Mouse (Mus musculus) heart, embryonic 13.5 days (tissue): ENCODE data around the gene Parp9. TPM values are rescaled to one million over a fixed set of nuclear protein-coding genes. Genes with fewer than 3 reads are reported as not detected.

Source experiments
- ATAC-seq: fragments of 200-750 bp; cut with Nextera tagmentation; 2 replicates; pipeline ENCODE4 v1.8.0; 2017; ENCODE audit warnings: moderate TSS enrichment; ENCODE audit not compliant: insufficient number of reproducible peaks, low FRiP score, low TSS enrichment; ENCODE audit errors: extremely low read depth
- H3K27ac ChIP-seq: fragments of 300-500 bp; sonication (generic); replicated peaks from 2 replicates; pipeline ENCODE4 v1.5.1; 2015; ENCODE audit warnings: moderate library complexity, mild to moderate bottlenecking, inconsistent platforms
- H3K27me3 ChIP-seq: fragments of 300-500 bp; sonication (generic); replicated peaks from 2 replicates; pipeline ENCODE4 v1.6.1; 2015; ENCODE audit warnings: mild to moderate bottlenecking, inconsistent platforms
- H3K36me3 ChIP-seq: fragments of 300-500 bp; sonication (generic); 2 replicates; pipeline ENCODE4 v1.6.1; 2015; ENCODE audit warnings: mild to moderate bottlenecking, inconsistent platforms
- H3K4me1 ChIP-seq: fragments of 300-500 bp; sonication (generic); 2 replicates; pipeline ENCODE4 v1.6.1; 2015; ENCODE audit warnings: inconsistent platforms
- H3K4me2 ChIP-seq: fragments of 300-500 bp; sonication (generic); 2 replicates; pipeline ENCODE4 v1.6.1; 2015; ENCODE audit warnings: inconsistent platforms, mild to moderate bottlenecking, moderate library complexity
- H3K4me3 ChIP-seq: fragments of 300-500 bp; sonication (generic); 2 replicates; pipeline ENCODE4 v1.5.1; 2015; ENCODE audit warnings: moderate library complexity, mild to moderate bottlenecking, inconsistent platforms
- H3K9ac ChIP-seq: fragments of 300-500 bp; sonication (generic); 2 replicates; pipeline ENCODE4 v1.6.1; 2015; ENCODE audit warnings: inconsistent platforms, mild to moderate bottlenecking, moderate library complexity
- H3K9me3 ChIP-seq: fragments of 300-500 bp; sonication (generic); 2 replicates; pipeline ENCODE4 v1.6.1; 2016; ENCODE audit warnings: inconsistent platforms
- WGBS: fragments of 180-500 bp; shearing (Covaris S2); methylation state at CpG from one replicate; pipeline ENCODE4 v1.1.7; 2015; ENCODE audit warnings: mixed read lengths; 5-methylcytosine and 5-hydroxymethylcytosine counted together
- polyA plus RNA-seq: library from polyadenylated mRNA; unstranded; fragments of >200 nt; fragmentation: Nextera tagmentation; extraction: Ambion mirVana; gene quantifications from 2 replicates; pipeline ENCODE4 v1.2.1, GENCODE M21; 2015

Gene Parp9
- polyA plus RNA-seq, 1 experiment from 2014 or later: 6.9 TPM

- 73% methylated on average over 7 of the region's 7 CpGs for WGBS
- ATAC-seq: no peak
- no peaks in the 10 kb centered on the region for H3K36me3 ChIP-seq
- peaks cover 13% of the 10 kb centered on the region; the same call in 1 of the 2 replicates for H3K4me1 ChIP-seq
- 0 out of 2 replicates have a peak, but pooled peaks cover 4% of the 10 kb centered on the region for H3K9me3 ChIP-seq
- H3K27ac ChIP-seq: no peak overlapping the region
- H3K4me3 ChIP-seq: no peak overlapping the region
- H3K9ac ChIP-seq: no peak overlapping the region
- no peaks in the 10 kb centered on the region for H3K27me3 ChIP-seq
- no peak overlapping the region for H3K4me2 ChIP-seq
These were observed 31.4 kb upstream of the Parp9 start for GRCm38 (mm10) chr16:35906887-35907286.

- Histone ChIP-seq H3K9me3 (0 out of 2 replicates have a peak, but pooled peaks cover 4% of the 10 kb centered on the region), H3K4me2 (no peak overlapping the region), H3K4me1 (peaks cover 13% of the 10 kb centered on the region; the same call in 1 of the 2 replicates), H3K4me3 (no peak overlapping the region), H3K9ac (no peak overlapping the region), H3K27me3 (no peaks in the 10 kb centered on the region), H3K36me3 (no peaks in the 10 kb centered on the region), H3K27ac (peak overlapping the region; percentile 29; the same call in 1 of the 2 replicates)
- ATAC-seq: no peak
- WGBS: 50% methylated on average over 4 of the region's 4 CpGs
These were observed 30.7 kb upstream of the Parp9 start for GRCm38 (mm10) chr16:35907432-35908201.

DNA sequence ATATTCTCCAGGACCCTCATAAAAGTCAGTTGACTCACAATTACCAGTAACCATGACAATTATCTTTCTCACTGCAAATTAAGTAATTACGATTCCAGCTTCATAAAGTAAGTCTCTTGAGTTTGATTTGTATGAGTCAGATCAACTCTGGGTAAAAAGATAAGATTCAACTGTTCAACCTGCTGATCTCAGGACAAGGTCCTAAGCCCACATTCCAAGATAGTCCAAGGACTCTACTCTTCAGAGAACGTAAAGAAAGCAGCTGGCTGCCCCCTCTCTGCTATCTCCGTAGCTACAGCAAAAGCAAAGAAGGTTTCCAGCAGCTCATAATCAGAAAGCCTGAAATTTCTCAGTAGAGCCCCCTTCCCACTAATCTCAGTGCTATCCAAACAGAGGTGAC lies 26.8 kb upstream of the Parp9 start:
- WGBS: 36% methylated on average over 3 of the region's 3 CpGs
- Histone ChIP-seq H3K27me3 (no peaks in the 10 kb centered on the region), H3K9ac (no peak overlapping the region), H3K4me2 (no peak overlapping the region), H3K4me1 (peaks cover 22% of the 10 kb centered on the region), H3K36me3 (no peaks in the 10 kb centered on the region), H3K4me3 (no peak overlapping the region), H3K9me3 (0 out of 2 replicates have a peak, but pooled peaks cover 4% of the 10 kb centered on the region), H3K27ac (no peak overlapping the region)
- ATAC-seq: no peak

DNA sequence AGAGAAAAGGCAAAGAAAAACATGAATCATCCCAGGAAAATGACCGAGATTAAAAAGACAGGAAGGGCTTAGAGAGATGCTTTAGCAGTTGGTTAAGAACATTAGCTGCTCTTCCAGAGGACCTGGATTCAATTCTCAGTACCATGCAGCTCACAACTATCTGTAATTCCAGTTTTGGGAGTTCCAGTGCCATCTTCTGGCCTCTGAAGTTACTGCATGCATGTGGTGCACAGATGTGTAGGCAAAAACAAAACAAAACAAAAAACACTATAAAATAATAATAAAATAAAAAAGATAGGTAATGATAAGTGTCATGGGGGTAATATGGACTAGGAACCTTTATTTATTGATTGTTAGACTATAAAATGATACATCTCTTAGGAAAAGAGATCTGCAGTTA lies 24.7 kb upstream of the Parp9 start:
- WGBS: 63% methylated on average over 1 of the region's 1 CpGs
- H3K9me3 ChIP-seq: 0 out of 2 replicates have a peak, but pooled peaks cover 4% of the 10 kb centered on the region
- no peak overlapping the region for H3K27ac ChIP-seq
- H3K4me1 ChIP-seq: peaks cover 15% of the 10 kb centered on the region
- no peak overlapping the region for H3K9ac ChIP-seq
- ATAC-seq: no peak
- no peaks in the 10 kb centered on the region for H3K36me3 ChIP-seq
- no peak overlapping the region for H3K4me2 ChIP-seq
- H3K27me3 ChIP-seq: no peaks in the 10 kb centered on the region
- no peak overlapping the region for H3K4me3 ChIP-seq

DNA sequence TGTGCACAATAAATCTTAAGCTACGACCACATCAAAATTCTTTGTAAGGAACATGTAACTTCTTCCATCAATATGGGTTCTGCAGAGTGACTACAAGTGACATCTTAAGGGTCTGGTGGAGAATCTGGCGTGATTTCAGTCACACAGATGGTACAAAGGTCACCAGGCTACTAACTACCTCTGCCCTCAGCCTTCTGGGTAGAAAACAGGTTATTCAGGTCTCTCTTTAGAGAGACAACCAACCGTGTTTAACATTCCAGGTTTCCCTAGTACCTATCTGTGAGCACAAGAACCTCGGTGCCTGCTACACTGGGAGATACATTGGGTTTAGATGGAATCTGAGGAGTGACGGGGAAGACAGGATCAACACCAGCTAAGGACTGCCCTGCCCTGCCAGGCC lies 24.0 kb upstream of the Parp9 start:
- Histone ChIP-seq H3K4me3 (no peak overlapping the region), H3K9me3 (0 out of 2 replicates have a peak, but pooled peaks cover 4% of the 10 kb centered on the region), H3K4me1 (peaks cover 15% of the 10 kb centered on the region), H3K36me3 (no peaks in the 10 kb centered on the region), H3K27me3 (no peaks in the 10 kb centered on the region), H3K27ac (no peak overlapping the region), H3K4me2 (no peak overlapping the region), H3K9ac (no peak overlapping the region)
- 60% methylated on average over 5 of the region's 5 CpGs for WGBS
- ATAC-seq: no peak

GRCm38 (mm10) chr16:35918721-35919543 lies 19.3 kb upstream of the Parp9 start:
- no peak overlapping the region for H3K9ac ChIP-seq
- H3K4me1 ChIP-seq: peaks cover 9% of the 10 kb centered on the region
- no peak overlapping the region for H3K4me2 ChIP-seq
- no peaks in the 10 kb centered on the region for H3K36me3 ChIP-seq
- H3K9me3 ChIP-seq: no peaks in the 10 kb centered on the region
- WGBS: 73% methylated on average over 6 of the region's 6 CpGs
- ATAC-seq: no peak
- H3K27me3 ChIP-seq: no peaks in the 10 kb centered on the region
- no peak overlapping the region for H3K27ac ChIP-seq
- H3K4me3 ChIP-seq: no peak overlapping the region

DNA sequence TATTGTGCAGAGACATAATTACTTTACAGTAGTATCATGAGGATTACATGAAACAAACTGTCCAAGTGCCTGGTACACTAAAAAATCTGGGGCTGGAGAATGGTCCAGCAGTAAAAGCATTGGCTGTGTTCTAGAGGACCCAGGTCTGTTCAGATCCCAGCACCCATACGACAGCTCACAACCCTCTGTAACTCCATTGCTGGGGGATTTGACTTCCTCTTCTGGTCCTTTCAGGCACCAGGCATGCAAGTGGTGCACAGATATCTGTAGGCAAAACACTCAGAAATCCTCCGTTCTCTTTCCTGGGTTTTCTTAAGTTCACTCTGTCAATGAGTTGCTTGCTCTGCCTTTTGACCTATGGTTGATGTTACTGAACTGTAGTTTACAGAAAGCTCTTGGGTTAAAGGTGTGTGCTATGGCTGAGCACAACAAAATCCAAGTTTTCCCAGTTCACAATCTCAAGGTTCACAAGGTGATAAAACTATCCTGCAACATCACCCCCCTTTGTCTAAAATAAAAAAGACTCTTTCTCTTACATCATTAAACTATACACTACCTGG lies 16.5 kb upstream of the Parp9 start:
- no peaks in the 10 kb centered on the region for H3K4me1 ChIP-seq
- no peaks in the 10 kb centered on the region for H3K9me3 ChIP-seq
- H3K4me3 ChIP-seq: no peak overlapping the region
- ATAC-seq: no peak
- H3K9ac ChIP-seq: no peak overlapping the region
- H3K36me3 ChIP-seq: no peaks in the 10 kb centered on the region
- no peaks in the 10 kb centered on the region for H3K27me3 ChIP-seq
- 76% methylated on average over 2 of the region's 2 CpGs for WGBS
- no peak overlapping the region for H3K4me2 ChIP-seq
- no peak overlapping the region for H3K27ac ChIP-seq

DNA sequence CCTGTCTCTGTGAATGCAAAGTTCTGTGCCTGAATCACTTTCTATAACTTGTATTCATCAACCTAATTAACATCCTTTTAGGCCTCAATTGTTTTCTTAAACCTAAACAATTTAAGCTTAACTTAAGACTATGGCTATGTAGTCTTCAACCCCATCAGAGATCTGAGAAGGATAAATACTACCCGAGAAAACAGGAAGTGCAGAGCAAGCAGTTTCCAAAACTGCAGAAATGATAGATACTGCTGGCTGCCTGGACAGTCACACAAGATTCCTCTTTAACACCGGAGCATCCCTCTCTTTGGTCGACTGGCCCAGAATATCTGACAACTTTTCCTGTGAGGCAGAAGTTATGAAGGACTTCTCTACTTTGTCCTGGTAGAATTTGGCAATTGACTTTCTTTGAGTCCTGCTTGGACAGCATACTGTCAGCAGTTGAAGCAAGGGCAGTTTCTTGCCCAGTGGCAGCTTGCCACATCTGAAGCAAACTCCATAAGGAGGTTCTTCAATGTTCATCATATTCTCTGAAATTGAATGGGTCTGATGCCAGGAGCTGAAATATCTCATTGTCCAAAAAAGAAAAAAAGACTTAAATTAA lies 15.9 kb upstream of the Parp9 start:
- no peak for ATAC-seq

DNA sequence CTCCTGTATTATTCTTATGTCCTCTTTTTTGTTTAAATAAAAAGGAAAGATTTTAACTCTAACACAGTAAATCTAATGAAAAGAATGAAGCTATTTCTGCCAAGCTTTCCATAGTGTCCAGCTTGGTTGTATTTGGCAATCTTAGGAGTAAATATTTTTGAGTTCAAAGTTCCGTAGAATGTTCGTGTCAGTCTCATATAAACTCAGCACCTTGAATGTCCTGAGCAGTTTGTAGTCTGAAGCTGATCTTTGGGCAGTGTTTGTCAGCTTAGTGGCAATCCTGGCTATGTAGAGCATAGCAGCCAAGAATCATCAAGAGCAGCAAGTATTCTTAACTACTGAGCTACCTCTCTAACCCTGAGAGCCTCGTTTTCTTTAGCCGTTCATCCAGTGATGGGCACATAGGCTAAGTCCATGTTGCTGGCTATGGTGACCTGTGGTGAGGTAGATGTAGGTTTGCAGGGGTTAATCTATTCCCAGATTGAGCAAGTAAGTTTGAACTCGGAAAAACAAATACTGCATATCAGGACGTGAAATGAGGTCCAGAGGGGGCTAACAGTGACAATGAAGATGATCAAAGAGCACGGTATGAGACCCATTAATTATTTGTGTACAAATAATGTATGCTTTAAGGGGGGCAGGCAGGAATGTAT lies 14.6 kb upstream of the Parp9 start:
- WGBS: 77% methylated on average over 7 of the region's 7 CpGs
- Histone ChIP-seq H3K4me1 (no peaks in the 10 kb centered on the region), H3K27me3 (no peaks in the 10 kb centered on the region), H3K4me3 (no peak overlapping the region), H3K36me3 (no peaks in the 10 kb centered on the region), H3K9ac (no peak overlapping the region), H3K27ac (no peak overlapping the region), H3K4me2 (no peak overlapping the region), H3K9me3 (no peaks in the 10 kb centered on the region)
- ATAC-seq: no peak

More for the DNA sequence above, 15.9 kb upstream of the Parp9 start:
- Histone ChIP-seq H3K4me3 (no peak overlapping the region), H3K4me1 (no peaks in the 10 kb centered on the region), H3K36me3 (no peaks in the 10 kb centered on the region), H3K27ac (no peak overlapping the region), H3K9me3 (no peaks in the 10 kb centered on the region), H3K27me3 (no peaks in the 10 kb centered on the region), H3K4me2 (no peak overlapping the region), H3K9ac (no peak overlapping the region)
- 72% methylated on average over 3 of the region's 3 CpGs for WGBS

DNA sequence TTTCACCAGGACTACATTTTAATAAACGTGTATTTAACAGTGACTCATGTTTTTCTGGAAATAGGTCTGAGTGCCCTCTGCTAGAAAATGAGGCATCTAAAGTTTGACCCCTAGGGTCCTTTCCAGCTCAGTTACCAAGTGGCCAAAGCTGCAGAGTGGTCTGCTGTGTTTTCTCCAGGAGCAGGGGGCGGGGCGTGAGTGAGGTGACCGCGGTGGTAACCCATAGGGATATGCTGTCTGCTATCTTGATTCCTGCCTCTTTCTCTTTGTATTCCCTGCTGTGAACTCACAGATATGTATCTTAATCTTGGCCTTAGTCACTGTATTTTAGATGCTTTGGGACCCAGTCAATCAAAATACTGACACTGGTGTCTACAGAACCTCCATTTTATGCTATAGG lies 13.9 kb upstream of the Parp9 start:
- 0 out of 2 replicates have a peak, but pooled peaks cover 2% of the 10 kb centered on the region for H3K36me3 ChIP-seq

More for the DNA sequence above, 13.9 kb upstream of the Parp9 start:
- H3K27me3 ChIP-seq: no peaks in the 10 kb centered on the region
- H3K4me3 ChIP-seq: no peak overlapping the region
- 81% methylated on average over 5 of the region's 5 CpGs for WGBS
- no peak overlapping the region for H3K4me2 ChIP-seq
- no peak overlapping the region for H3K27ac ChIP-seq
- no peaks in the 10 kb centered on the region for H3K9me3 ChIP-seq
- ATAC-seq: no peak
- H3K9ac ChIP-seq: no peak overlapping the region
- no peaks in the 10 kb centered on the region for H3K4me1 ChIP-seq
